Mouse (Mus musculus) liver, postnatal 0 days (tissue): ENCODE measurements around the gene Anapc5. TPM values are rescaled to one million over a fixed set of nuclear protein-coding genes. Genes with fewer than 3 reads are reported as not detected.

Experiments
- ATAC-seq: fragments of 200-750 bp; cut with Nextera tagmentation; 2 replicates; pipeline ENCODE4 v1.8.0; 2017; ENCODE audit warnings: mild to moderate bottlenecking, moderate library complexity
- DNase-seq: peaks from one replicate; pipeline ENCODE4 v3.0.0-alpha.2; 2016
- H3K27ac ChIP-seq: fragments of 300-500 bp; sonication (generic); 2 replicates; pipeline ENCODE4 v1.5.1; 2014; ENCODE audit warnings: antibody characterized with exemption, moderate library complexity, mild to moderate bottlenecking, low read depth
- H3K27me3 ChIP-seq: fragments of 300-500 bp; sonication (generic); 2 replicates; pipeline ENCODE4 v1.6.1; 2014; ENCODE audit warnings: low read length, control low read depth, mixed read lengths; ENCODE audit not compliant: insufficient read depth
- H3K36me3 ChIP-seq: fragments of 300-500 bp; sonication (generic); replicated peaks from 2 replicates; pipeline ENCODE4 v1.6.1; 2014; ENCODE audit warnings: mild to moderate bottlenecking, control low read depth, low read length, moderate library complexity, mixed read lengths; ENCODE audit not compliant: insufficient read depth
- H3K4me1 ChIP-seq: fragments of 300-500 bp; sonication (generic); 2 replicates; pipeline ENCODE4 v1.6.1; 2014; ENCODE audit warnings: antibody characterized with exemption, mild to moderate bottlenecking, control low read depth; ENCODE audit not compliant: insufficient read depth
- H3K4me2 ChIP-seq: fragments of 300-500 bp; sonication (generic); 2 replicates; pipeline ENCODE4 v1.6.1; 2014; ENCODE audit warnings: low read depth, mild to moderate bottlenecking, low read length, moderate library complexity, mixed read lengths
- H3K4me3 ChIP-seq: fragments of 300-500 bp; sonication (generic); 2 replicates; pipeline ENCODE4 v1.5.1; 2014; ENCODE audit warnings: low read depth, low read length
- H3K9ac ChIP-seq: fragments of 300-500 bp; sonication (generic); replicated peaks from 2 replicates; pipeline ENCODE4 v1.6.1; 2014; ENCODE audit warnings: mild to moderate bottlenecking, moderate library complexity
- H3K9me3 ChIP-seq: fragments of 300-500 bp; sonication (generic); 2 replicates; pipeline ENCODE4 v1.6.1; 2016; ENCODE audit warnings: mild to moderate bottlenecking, control low read depth, low read length, mixed read lengths
- CTCF ChIP-seq: sonication (generic); IDR thresholded peaks from 2 replicates; pipeline ENCODE4 v1.5.1; 2016; ENCODE audit warnings: antibody characterized with exemption, low read depth
- EP300 ChIP-seq: IDR thresholded peaks from 2 replicates; pipeline ENCODE4 v1.6.1; 2016; ENCODE audit warnings: antibody characterized with exemption, low read depth, mild to moderate bottlenecking
- WGBS: fragments of 180-500 bp; shearing (Covaris S2); extraction: QIAGEN DNeasy Blood & Tissue Kit; methylation state at CpG from one replicate; pipeline ENCODE4 v1.1.7; 2014; ENCODE audit not compliant: insufficient replicate concordance; 5-methylcytosine and 5-hydroxymethylcytosine counted together
- polyA plus RNA-seq: library from polyadenylated mRNA; unstranded; fragments of >200 nt; fragmentation: Nextera tagmentation; extraction: Ambion mirVana; gene quantifications from 2 replicates; pipeline ENCODE4 v1.2.1, GENCODE M21; 2015

Anapc5 gene
- polyA plus RNA-seq, 1 experiment from 2014 or later, result 117 TPM

GRCm38 (mm10) chr5:122754477-122754876 is 66.7 kb downstream of the Anapc5 start:
- ATAC-seq (0 out of 2 replicates have a peak, but pooled peaks have one; percentile 13), DNase-seq (no peak)
- TF ChIP-seq CTCF (no peak), EP300 (no peak)
- 76% methylated on average over 16 of the region's 16 CpGs for WGBS
- no peak overlapping the region for H3K9ac ChIP-seq
- no peaks in the 10 kb centered on the region for H3K4me1 ChIP-seq
- no peak overlapping the region for H3K4me2 ChIP-seq
- 0 out of 2 replicates have a peak overlapping the region, but pooled peaks have one; percentile 5 for H3K27ac ChIP-seq
- no peaks in the 10 kb centered on the region for H3K9me3 ChIP-seq
- H3K27me3 ChIP-seq, result no peaks in the 10 kb centered on the region
- H3K36me3 ChIP-seq, result peaks cover 18% of the 10 kb centered on the region
- H3K4me3 ChIP-seq, result no peak overlapping the region

GRCm38 (mm10) chr5:122747950-122748349 is 73.2 kb downstream of the Anapc5 start:
- Histone ChIP-seq H3K9ac (no peak overlapping the region), H3K4me2 (no peak overlapping the region), H3K27me3 (no peaks in the 10 kb centered on the region), H3K27ac (no peak overlapping the region), H3K4me1 (no peaks in the 10 kb centered on the region), H3K36me3 (peaks cover 36% of the 10 kb centered on the region), H3K9me3 (no peaks in the 10 kb centered on the region), H3K4me3 (no peak overlapping the region)
- DNase-seq, result no peak
- TF ChIP-seq CTCF, result no peak
- no peak for TF ChIP-seq EP300
- 91% methylated on average over 7 of the region's 7 CpGs for WGBS
- no peak for ATAC-seq

- TF ChIP-seq CTCF, result no peak
- no peak for TF ChIP-seq EP300
- Histone ChIP-seq H3K9me3 (no peaks in the 10 kb centered on the region), H3K27me3 (no peaks in the 10 kb centered on the region), H3K27ac (no peak overlapping the region), H3K36me3 (peaks cover 44% of the 10 kb centered on the region), H3K4me1 (no peaks in the 10 kb centered on the region), H3K4me3 (no peak overlapping the region), H3K9ac (no peak overlapping the region), H3K4me2 (no peak overlapping the region)
- WGBS, result 86% methylated on average over 13 of the region's 13 CpGs
- no peak for ATAC-seq
- DNase-seq, result no peak
These were observed 77.2 kb downstream of the Anapc5 start for GRCm38 (mm10) chr5:122743880-122744422.

Other genes starting within 250 kb of the Anapc5 start
- 2.7 TPM in 2 replicates for gene Ift81, start 206.8 kb downstream of the Anapc5 start, polyA plus RNA-seq
- 1.7 and 2.1 TPM in 2 replicates for gene P2rx7, start 177.4 kb downstream of the Anapc5 start, polyA plus RNA-seq
- gene P2rx4, start 113.8 kb downstream of the Anapc5 start, polyA plus RNA-seq, result 36.0 and 36.2 TPM in 2 replicates
- gene Camkk2, start 41.9 kb downstream of the Anapc5 start, polyA plus RNA-seq, result 9.7 and 10.6 TPM in 2 replicates
- 8.0 and 8.3 TPM in 2 replicates for gene Rnf34, start 28.7 kb upstream of the Anapc5 start, polyA plus RNA-seq
- gene Kdm2b, start 168.5 kb upstream of the Anapc5 start, polyA plus RNA-seq, result 7.6 and 8.3 TPM in 2 replicates
- gene Orai1, start 193.7 kb upstream of the Anapc5 start, polyA plus RNA-seq, result 12.4 and 13.1 TPM in 2 replicates
- not detected in 2 replicates for gene Morn3, start 225.7 kb upstream of the Anapc5 start, polyA plus RNA-seq
- 12.0 and 12.8 TPM in 2 replicates for gene Tmem120b, start 247.1 kb upstream of the Anapc5 start, polyA plus RNA-seq